9 mouse cellular contexts compared by ENCODE assay signal in the genomic region with DNA sequence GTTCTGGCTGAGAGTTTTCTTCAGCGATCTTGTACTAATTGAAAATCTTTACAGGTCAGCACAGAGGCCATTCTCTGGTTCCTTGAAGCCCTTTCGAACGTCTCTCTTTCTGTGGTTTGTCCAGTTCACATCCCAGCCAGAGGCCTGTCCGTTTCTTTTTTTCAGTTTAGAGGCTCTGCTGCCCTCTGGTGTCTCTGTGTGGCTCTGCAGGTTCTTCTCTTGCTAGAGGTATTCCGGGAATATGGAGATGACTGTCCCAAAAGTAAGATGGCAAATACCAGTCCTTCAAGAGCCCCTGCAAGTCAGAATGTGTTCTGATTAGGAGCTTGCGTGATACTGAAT. TPM values are rescaled to one million over a fixed set of nuclear protein-coding genes. Genes with fewer than 3 reads are reported as not detected.
DNase-seq lines count a peak whose midpoint lies in the region; ATAC-seq lines count a peak whose summit lies in the region.
"Had no signal": no experiment of that assay in that cellular context is flagged by ENCODE, and none has a peak within 500 bp of the region (broad histone marks: within the 10 kb centered on the region; RNA-seq: fewer than 3 reads in every experiment).

No protein-coding gene starts in this region.

- H3K36me3 ChIP-seq in kidney, embryonic 14.5 days (ENCODE audit: control insufficient read depth, insufficient read depth, low read length): no peaks in the 10 kb centered on the region
- H3K36me3 ChIP-seq in embryonic facial prominence, embryonic 13.5 days: no peaks in the 10 kb centered on the region
- H3K36me3 ChIP-seq: midbrain, embryonic 12.5 days had no signal

- H3K27me3 ChIP-seq in kidney, embryonic 14.5 days (ENCODE audit: control insufficient read depth, insufficient read depth, low read length): no peaks in the 10 kb centered on the region
- no peaks in the 10 kb centered on the region for H3K27me3 ChIP-seq in embryonic facial prominence, embryonic 13.5 days
- H3K27me3 ChIP-seq: midbrain, embryonic 12.5 days had no signal

- H3K27ac ChIP-seq in kidney, embryonic 14.5 days (ENCODE audit: low read depth, low read length): no peak overlapping the region
- no peak overlapping the region for H3K27ac ChIP-seq in embryonic facial prominence, embryonic 13.5 days
- H3K27ac ChIP-seq: midbrain, embryonic 12.5 days had no signal

- ATAC-seq in kidney, embryonic 14.5 days (ENCODE audit: low FRiP score, low TSS enrichment): no peak
- ATAC-seq in embryonic facial prominence, embryonic 13.5 days (ENCODE audit: insufficient number of reproducible peaks, insufficient read depth, low FRiP score, low TSS enrichment, low read depth): no peak
- ATAC-seq in megakaryocyte, adult 5-6 weeks (ENCODE audit: poor library complexity, severe bottlenecking): peak; percentile 74

- H3K4me2 ChIP-seq in kidney, embryonic 14.5 days (replicated peaks; ENCODE audit: low read depth, low read length): no peak overlapping the region
- H3K4me2 ChIP-seq in embryonic facial prominence, embryonic 13.5 days: peak overlapping the region; percentile 27
- H3K4me2 ChIP-seq: midbrain, embryonic 12.5 days had no signal

- H3K9ac ChIP-seq in kidney, embryonic 14.5 days (ENCODE audit: low read depth, low read length): no peak overlapping the region
- no peak overlapping the region for H3K9ac ChIP-seq in embryonic facial prominence, embryonic 13.5 days
- H3K9ac ChIP-seq: midbrain, embryonic 12.5 days had no signal

- no peaks in the 10 kb centered on the region for H3K9me3 ChIP-seq in kidney, embryonic 14.5 days (ENCODE audit: control insufficient read depth, low read length)
- no peaks in the 10 kb centered on the region for H3K9me3 ChIP-seq in embryonic facial prominence, embryonic 13.5 days
- H3K9me3 ChIP-seq: midbrain, embryonic 12.5 days had no signal

- 18% methylated on average over 6 of the region's 6 CpGs for WGBS in kidney, embryonic 14.5 days
- 15% methylated on average over 6 of the region's 6 CpGs for WGBS in embryonic facial prominence, embryonic 13.5 days

- DNase-seq in kidney, adult 11 months: peak; percentile 23
- peak; percentile 7 to 30 for DNase-seq in adrenal gland, postnatal 4 days (ENCODE audit: low spot score in 2 of 2)
- peak; percentile 71 for DNase-seq in heart, postnatal 4 days
- DNase-seq in layer of hippocampus, postnatal 36 days: peak; percentile 28 to 31
- DNase-seq in spleen, postnatal 36 days (ENCODE audit: low spot score in 2 of 2): peak; percentile 18 to 22

- H3K4me1 ChIP-seq in kidney, embryonic 14.5 days (ENCODE audit: control insufficient read depth, insufficient read depth, low read length): no peaks in the 10 kb centered on the region
- 0 out of 2 replicates have a peak, but pooled peaks cover 5% of the 10 kb centered on the region for H3K4me1 ChIP-seq in embryonic facial prominence, embryonic 13.5 days
- H3K4me1 ChIP-seq: midbrain, embryonic 12.5 days had no signal

- H3K4me3 ChIP-seq in kidney, embryonic 14.5 days (ENCODE audit: low read length): no peak overlapping the region
- no peak overlapping the region for H3K4me3 ChIP-seq in embryonic facial prominence, embryonic 13.5 days
- H3K4me3 ChIP-seq: midbrain, embryonic 12.5 days had no signal

RNA-seq across cellular contexts. Expression of a gene that starts 14.8 kb away (rescaled TPM):
- 0.85 and 1.1 TPM in 2 replicates for polyA plus RNA-seq in kidney, embryonic 14.5 days (2014; fragmentation: Nextera tagmentation; extraction: Ambion mirVana)
- total RNA-seq in adrenal gland, postnatal 4 days (2021): 1 to 10 TPM; 1.1 to 1.5 TPM
- polyA plus RNA-seq in embryonic facial prominence, embryonic 13.5 days (2015; fragmentation: Nextera tagmentation; extraction: Ambion mirVana): 0.65 and 0.69 TPM in 2 replicates
- total RNA-seq in heart, postnatal 4 days (2021): under 1 TPM; 0.48 to 0.68 TPM
- total RNA-seq in layer of hippocampus, postnatal 36 days (2021): under 1 TPM; 0.22 to 0.68 TPM
- total RNA-seq in megakaryocyte, adult 5-6 weeks (2015): 55.5 and 62.1 TPM in 2 replicates
- 24.3 and 30.7 TPM in 2 replicates for total RNA-seq in megakaryocyte, adult 5-6 weeks (2017)

RNA-seq across cellular contexts. Expression of a gene that starts 36.4 kb away (rescaled TPM):
- 0.76 and 1.1 TPM in 2 replicates for polyA plus RNA-seq in kidney, embryonic 14.5 days (2014; fragmentation: Nextera tagmentation; extraction: Ambion mirVana)
- 1 to 10 TPM; 2.0 to 4.8 TPM for total RNA-seq in adrenal gland, postnatal 4 days (2021)
- 0.98 and 1.3 TPM in 2 replicates for polyA plus RNA-seq in embryonic facial prominence, embryonic 13.5 days (2015; fragmentation: Nextera tagmentation; extraction: Ambion mirVana)
- 100 to 1,000 TPM; 145 to 172 TPM for total RNA-seq in heart, postnatal 4 days (2021)
- not detected for total RNA-seq in layer of hippocampus, postnatal 36 days (2021)
- total RNA-seq in megakaryocyte, adult 5-6 weeks (2015): not detected in 2 replicates
- not detected in 2 replicates for total RNA-seq in megakaryocyte, adult 5-6 weeks (2017)
- polyA plus RNA-seq: midbrain, embryonic 12.5 days had no signal

Comparison
In these comparisons a context has a peak if more than half of its experiments do, and no peak if none do; other contexts are left out.
1. DNase-seq: peak in every context shown above with its lines; median percentile 71 in heart, postnatal 4 days; 30 in layer of hippocampus, postnatal 36 days; 23 in kidney, adult 11 months; 20 in spleen, postnatal 36 days; 18 in adrenal gland, postnatal 4 days.
2. RNA of a gene that starts 14.8 kb away (total RNA-seq): 24.3 to 62.1 TPM in megakaryocyte, adult 5-6 weeks; 1.1 to 1.5 TPM in adrenal gland, postnatal 4 days, 0.22 to 0.68 TPM in layer of hippocampus, postnatal 36 days and 0.48 to 0.68 TPM in heart, postnatal 4 days; every median in the first group is over 10 times any median in the second.
3. RNA of a gene that starts 36.4 kb away (total RNA-seq): 145 to 172 TPM in heart, postnatal 4 days; 2.0 to 4.8 TPM in adrenal gland, postnatal 4 days, not detected in layer of hippocampus, postnatal 36 days and not detected in megakaryocyte, adult 5-6 weeks; every median in the first group is over 10 times any median in the second.